Mouse (Mus musculus): ENCODE data around the gene Lurap1l.

- TF ChIP-seq CTCF (IDR thresholded peaks at IDR 0.05; ENCODE audit: low read depth): peak; percentile 67
- TF ChIP-seq EP300 (IDR thresholded peaks at IDR 0.05; ENCODE audit: low read depth): no peak
Measured at GRCm38 (mm10) chr4:80866065-80866464, 44.4 kb upstream of the Lurap1l start.
